Mouse (Mus musculus) layer of hippocampus, postnatal 36 days (tissue): ENCODE measurements around the gene Gm26566. TPM values are rescaled to one million over a fixed set of nuclear protein-coding genes. Genes with fewer than 3 reads are reported as not detected.

ENCODE experiments used
- DNase-seq, 2 experiments: peaks; one replicate each; pipeline ENCODE4 v3.0.0; 2022
- total RNA-seq, 2 experiments: library from RNA; stranded (reverse); gene quantifications; 2 replicates each; pipeline ENCODE4 v1.2.3; 2021

Gene Gm26566
- total RNA-seq, result 1 to 10 TPM in 1 of 2 experiments, under 1 TPM in 1; 0.90 to 1.5 TPM

DNA sequence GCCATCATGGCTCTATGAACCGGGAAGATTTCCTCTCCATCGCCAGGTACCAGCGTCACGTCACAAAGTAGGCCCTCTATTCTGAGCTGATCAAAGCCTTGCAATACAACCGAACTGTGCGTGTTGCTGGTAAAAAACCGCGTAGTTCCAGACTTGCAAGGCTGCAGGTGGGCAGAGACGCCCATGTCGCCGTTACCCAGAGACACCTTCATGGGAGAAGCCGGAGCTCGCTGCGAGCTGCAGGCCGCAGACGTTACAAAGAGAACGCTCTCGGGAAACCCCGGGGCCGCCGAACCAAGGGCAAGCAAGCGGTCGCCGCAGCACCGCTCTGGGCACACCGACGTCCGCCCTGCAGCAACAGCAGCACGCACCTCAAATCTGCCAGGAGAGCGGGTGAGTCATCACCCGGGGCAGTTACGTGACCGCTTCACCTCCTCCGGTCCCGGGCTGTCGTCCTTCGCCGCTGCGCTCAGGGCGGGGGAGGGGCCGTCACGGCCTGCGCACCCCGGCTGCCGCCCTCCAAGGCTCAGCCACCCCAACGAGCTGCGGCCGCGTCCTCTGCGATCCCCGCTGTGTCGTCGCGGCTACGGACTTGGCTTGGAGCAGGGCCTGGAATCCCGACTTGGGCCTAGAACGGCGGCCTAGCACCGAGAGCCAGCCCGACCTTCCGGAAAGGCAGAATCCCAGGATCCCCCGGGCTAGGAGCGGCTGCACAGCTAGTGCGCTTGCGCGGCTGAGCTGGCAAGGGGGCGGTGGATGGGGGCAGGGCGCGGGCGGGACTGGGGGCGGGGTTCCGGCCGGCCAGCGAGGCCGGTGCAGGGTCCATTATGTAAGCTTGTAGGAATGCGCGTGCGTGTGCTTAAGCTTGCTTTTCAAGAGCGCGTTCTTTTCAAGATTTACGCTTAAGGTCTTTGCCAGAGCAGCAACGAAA, at the start of gene Gm26566, which contains the start of gene Klhl9:
Gm26566 (plus strand) TSS at position 15 of the 931 bp plus-strand sequence.
Klhl9 (minus strand) TSS at position 675 of the 931 bp plus-strand sequence.
- peak; percentile 86 to 89 for DNase-seq

DNA sequence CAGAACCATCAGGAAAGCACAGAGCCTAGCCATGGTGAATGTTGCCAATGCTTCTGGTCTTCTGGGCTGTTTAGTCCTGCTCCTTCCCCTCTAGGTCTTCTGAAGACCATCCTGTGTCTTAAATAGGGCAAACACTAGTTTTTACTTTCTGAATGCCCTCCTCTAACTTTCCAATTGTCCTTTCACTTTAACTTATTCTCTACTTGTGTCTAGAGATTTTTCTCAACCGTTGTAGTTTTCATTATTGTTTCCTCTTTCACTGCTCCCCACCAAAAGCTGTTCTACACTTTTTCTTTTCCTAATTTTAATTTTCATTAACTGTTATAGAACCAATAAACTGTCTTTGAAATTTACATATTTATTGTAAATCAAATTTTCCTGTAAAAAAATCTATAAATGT, 44.8 kb upstream of the Gm26566 start, which contains the start of gene Ifna16:
Ifna16 (minus strand) TSS at position 101 of the 400 bp plus-strand sequence.
- DNase-seq, result no peak

DNA sequence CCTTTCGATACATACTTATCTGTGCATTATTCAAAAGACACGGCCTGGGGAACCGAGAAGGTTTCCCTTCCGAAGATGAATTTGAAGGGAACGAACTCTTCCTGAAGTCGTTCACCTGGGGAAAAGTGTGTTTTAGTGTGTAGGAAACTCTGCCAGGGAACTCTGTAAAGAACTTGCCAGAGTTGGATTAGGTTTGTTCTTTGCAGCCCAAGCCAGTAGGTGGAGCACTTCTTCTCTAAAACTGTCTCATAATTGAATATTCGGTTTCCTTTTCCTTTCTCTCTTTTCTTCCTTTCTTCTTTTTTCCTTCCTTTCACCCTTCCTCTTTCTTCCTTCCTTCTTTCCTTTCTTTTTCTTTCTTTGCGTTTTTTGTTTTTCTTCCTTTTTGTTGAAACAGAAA, 41.2 kb upstream of the Gm26566 start:
- DNase-seq, result no peak

DNA sequence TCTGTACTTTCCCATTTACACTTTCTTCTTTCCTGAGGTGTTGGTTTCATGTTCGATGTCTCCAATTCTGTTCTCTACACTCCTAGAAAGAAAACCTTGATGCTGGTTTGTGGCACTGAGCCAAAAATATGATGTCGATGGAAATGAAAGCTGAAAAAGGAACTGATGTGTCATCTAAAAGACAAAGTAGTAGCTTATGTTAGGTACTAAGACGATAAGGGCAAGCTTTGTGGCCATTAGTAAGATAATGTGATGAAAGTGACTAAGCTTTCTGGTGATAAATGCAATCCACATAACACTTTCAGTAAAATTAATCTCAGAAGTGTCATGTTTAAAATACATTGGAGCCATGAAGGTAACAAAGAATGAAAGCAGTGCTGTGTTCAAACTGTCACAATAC, 40.3 kb upstream of the Gm26566 start:
- DNase-seq, result no peak

DNA sequence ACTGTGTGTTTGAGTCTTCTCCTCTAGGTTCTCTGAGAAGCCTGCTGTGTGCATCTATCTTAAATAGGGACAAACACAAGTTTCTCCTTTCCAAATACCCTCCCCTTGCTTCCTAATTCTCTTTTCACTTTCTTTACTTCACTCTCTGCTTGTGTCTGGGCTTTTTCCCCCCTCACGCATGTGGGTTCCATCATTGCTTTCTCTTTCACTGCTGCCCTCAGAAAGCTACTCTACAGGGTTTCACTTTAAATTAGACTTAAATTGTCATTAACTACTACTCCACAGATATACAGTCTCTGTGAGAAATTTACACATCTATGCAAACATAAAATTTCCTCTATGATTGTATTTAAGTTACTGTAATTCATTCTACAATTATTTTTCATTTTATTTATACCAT, 37.8 kb upstream of the Gm26566 start, which contains the start of gene Ifna2:
Ifna2 (minus strand) TSS at position 101 of the 400 bp plus-strand sequence.
- DNase-seq, result no peak

DNA sequence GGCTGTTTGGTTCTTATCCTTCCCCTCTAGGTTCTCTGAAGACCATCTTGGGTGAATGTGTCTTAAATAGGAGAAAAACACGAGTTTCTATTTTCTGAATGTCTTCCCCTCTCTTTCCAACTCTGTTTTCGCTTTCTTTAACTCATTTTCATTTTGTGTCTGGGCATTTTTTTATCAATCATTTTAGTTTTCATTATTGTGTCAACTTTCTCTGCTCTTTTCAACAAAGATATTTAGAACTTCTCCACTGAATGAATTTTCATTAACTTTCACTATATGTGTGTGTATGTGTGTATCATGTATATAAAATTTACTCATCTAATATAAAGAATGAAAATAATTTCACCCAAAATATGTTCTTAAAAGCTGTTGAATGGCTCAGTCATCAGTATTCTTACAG, 30.3 kb upstream of the Gm26566 start, which contains the start of gene Ifnab:
Ifnab (minus strand) TSS at position 101 of the 400 bp plus-strand sequence.
- DNase-seq, result no peak

DNA sequence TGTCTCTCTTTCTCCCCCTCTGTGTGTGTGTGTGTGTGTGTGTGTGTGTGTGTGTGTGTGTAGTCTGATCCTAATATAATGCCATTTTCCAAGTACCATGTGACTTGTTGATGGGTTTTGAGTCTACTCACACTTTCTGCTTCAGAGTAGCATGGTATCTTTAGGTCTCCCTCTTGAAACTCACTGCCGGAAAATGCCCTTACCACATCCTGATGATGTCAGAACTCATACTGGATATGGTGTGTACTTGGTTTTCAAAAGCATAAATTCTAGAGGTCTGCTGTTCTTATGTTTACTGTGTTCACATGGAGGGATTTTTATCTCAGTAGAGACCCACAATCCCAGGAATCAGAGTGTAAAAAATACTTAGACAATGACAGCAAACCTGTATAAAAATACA, 29.1 kb upstream of the Gm26566 start:
- no peak for DNase-seq

DNA sequence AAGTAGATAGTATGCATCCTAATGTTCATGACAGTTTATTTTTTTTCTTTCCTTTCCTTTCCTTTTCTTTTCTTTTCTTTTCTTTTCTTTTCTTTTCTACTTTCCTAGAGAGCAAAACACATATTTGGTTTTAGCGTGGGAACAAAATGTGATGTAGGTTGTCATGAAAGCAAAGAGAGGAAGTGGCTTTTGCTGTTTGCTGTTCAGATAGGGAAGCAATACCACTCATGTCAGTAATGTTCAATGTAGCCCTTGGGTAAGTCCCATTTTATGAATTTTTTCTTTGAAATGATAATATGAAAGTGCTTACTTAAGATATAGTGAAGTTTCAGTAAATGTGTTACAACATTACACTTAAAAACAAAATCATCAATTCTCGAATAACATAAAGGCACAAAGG, 28.2 kb upstream of the Gm26566 start:
- DNase-seq, result no peak

DNA sequence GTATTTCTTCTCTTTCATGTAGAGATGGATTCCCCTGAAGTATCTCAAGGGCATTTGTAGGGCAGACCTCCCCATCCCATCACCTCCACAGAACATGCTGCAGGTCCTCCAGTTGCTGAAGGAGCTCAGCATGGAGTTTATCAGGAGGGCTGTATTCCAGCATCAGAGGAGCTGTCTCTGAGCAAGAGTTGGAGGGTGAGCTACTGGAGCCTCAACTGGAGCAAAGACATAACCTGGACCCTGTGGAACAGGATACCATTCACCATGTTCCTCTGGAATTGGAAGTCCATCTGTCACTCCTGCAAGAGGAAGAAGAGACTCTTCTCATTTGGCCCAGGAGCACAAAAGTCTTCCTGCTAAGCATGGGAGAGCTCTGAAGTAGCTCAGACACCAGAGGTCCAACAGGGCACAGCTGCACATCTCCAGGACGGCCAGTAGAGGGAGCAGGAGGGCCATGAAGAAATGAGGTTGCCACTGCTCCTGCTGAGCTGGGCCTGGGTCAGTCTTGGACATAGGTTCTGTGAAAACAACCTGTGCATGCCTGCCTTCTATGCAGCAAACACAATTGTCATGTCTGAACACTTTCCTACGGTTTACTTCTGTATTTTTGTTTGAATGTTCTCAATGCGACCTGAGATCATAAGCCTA, 25.2 kb upstream of the Gm26566 start:
- peak; percentile 48 to 67 for DNase-seq

DNA sequence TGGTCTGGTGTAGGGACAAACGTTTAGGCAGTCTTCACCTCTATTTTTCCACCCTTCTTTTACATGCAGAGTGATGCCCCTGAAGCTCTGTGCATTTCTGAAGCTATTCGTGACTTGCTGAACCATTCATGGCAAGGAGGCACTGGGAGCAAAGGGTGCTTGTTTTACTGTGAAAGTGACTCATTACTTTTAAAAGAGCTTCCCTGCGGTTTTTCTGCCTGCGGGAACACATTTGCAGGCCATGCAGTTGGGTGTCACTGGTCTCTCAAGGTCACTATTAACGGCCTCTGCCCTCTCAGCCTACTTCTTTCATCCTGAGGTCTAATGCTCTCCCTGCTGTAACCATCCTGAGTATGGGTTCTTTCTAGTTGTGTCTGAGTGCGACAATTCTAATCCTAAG, 24.5 kb upstream of the Gm26566 start:
- no peak for DNase-seq

DNA sequence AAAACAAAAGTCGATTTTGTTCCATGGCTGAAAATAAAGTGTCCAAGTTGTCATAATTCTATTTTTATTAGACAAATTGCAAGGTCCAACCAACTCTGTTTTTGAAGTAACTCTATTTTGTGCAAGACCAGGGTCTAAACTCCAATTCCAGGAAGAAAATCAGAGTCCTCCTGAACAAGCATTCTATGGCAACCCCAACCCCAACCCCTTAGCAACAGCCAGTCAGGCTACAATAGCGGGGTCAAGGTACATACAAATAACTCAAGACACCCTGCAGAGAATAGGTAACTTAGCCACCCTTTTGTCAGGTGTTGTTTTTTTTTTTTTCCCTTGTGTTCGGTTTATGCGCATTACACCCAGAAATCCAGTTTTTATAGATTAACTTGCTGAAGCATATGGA, 23.9 kb upstream of the Gm26566 start:
- DNase-seq, result no peak

DNA sequence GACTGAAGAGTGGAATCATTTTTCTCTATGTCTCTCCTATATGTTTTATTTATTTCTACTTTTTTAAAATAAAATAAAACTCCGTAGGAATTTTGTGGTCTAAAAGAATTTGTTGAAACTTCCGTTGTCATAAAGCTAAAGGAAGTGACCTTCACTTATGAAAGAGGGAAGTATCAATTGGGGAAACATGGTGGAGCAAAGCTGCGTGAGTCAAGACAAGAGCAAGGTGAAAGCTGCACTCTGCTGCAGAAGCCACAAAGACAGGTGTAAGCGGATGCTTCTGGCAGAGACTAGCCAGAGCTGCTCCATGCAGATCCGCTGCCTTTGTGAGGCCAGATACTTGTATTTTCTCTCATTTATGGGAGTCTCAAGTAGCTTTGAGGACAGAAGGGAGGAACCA, 22.8 kb upstream of the Gm26566 start:
- DNase-seq, result no peak

DNA sequence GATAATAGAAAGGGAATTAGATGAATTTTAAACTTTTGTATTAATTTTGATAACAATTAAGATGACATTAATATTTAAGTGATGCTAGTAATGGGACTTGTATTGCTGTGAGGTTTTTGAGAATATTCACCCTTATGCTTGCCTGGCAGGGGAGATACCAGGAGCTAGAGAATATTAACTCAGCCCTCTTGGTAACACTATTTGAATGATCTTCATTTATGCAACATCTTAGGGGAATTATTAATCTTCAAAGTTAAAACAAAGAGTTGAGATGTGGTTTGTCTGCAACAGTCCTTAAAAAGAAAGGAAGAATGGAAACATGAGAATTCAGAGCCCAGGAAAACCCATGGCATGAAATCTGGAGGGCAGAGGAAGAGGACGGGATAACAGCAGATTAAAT, 22.3 kb upstream of the Gm26566 start:
- DNase-seq, result no peak

DNA sequence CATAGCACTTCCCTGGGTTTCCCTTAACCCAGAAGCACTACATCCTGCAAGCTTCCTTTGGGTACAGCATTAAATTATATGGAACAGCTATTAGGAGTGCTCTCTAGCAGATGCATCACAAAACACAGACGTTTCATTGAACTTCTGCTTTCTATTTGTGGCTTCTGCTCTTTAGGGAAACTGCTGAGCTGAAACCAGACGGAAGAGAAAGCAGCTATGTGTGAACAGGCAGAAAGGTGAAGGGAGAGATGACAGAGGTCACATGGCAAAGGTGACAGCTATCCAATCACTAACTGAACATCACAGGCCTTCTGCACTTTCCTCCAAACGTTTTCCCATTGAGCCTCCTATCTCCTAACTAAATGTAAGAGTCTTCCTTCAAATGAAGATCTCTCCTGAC, 15.7 kb upstream of the Gm26566 start:
- no peak for DNase-seq

DNA sequence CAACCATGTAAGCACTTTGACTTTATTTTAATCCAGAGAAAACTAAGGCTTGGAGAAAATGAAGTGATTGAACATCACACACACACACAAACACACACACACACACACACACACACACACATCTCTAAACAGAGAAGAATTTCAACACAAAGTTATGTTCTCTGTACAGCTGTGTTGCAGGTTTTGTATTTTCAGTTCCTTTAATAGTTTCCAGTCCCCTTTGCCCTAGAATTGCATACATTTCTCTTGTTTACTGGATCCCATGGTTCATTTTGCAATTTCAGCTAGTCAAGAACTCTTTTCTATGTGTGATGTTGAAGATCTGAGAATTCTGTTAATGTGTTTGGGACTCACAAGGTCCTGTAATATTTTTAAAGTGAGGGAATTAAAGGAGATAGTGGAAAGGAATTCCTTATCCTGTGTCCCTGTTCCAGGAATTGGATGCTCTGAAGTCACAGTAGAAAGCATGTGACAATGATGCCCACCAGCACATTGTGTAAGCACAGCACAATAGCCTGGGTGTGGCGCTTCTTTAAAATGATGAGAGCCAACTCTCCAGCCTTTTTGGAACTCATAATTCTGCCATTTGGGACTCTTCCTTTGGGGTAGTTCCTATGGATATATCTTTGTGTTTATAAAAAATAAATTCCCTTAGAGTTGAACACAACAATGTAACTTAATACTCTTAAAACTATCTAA, 14.3 kb upstream of the Gm26566 start:
- no peak for DNase-seq

DNA sequence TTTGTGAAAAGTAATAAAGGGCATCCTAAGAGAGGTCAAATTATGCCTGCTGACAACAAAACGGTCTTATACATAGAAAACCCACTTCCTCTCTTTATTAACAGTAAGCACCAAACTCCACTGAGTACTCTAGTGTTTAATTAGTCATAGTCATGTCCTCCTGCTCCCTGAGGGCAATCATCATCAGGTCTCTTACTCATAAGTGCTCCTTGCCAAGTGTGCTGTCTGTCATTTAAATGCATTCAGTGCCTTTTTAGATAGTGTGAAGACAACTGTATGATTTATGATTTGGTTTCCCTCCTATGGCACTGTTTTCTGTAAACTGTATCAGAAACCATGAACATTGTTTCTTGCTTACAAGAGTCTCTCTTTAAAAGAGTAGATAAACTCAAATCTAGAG, 7.3 kb upstream of the Gm26566 start:
- no peak for DNase-seq

DNA sequence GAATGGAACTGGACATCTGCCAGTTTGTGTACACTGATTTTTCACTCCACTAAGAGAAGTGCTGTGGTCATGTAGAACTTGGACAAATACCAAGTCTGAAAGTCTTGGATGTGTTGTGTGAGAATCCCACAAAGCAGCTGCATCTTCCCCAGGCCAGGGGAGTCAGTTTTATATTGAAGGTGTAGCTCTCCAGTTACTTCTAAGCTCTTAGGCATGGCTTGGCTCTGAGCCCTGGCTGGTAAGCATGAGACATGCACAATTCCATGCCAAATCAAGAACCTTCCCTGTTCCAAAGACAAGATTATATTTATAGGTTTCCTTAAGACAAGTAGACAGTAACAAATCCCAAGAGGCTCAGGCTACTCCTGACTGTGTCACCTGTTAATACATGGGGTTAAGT, 6.5 kb upstream of the Gm26566 start:
- no peak for DNase-seq

DNA sequence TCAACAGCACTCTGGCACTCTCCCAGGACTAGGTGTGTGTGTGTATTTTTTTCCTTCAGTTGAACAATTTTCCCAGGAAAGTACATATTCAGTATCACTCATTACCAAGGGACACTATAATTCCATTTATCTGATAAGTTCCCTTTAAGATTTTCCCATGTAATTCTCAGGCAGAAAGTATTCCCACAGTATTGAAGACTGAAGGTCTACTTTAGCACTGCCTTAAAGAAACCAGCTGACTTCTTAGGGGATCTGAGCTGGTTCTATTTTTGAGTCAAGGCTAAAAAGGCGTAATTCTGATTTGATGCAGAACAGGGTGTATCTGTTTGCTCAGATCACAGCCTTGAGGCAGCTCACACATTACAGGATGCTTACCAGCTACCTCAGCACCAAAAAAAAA, 2.9 kb upstream of the Gm26566 start:
- DNase-seq, result no peak

DNA sequence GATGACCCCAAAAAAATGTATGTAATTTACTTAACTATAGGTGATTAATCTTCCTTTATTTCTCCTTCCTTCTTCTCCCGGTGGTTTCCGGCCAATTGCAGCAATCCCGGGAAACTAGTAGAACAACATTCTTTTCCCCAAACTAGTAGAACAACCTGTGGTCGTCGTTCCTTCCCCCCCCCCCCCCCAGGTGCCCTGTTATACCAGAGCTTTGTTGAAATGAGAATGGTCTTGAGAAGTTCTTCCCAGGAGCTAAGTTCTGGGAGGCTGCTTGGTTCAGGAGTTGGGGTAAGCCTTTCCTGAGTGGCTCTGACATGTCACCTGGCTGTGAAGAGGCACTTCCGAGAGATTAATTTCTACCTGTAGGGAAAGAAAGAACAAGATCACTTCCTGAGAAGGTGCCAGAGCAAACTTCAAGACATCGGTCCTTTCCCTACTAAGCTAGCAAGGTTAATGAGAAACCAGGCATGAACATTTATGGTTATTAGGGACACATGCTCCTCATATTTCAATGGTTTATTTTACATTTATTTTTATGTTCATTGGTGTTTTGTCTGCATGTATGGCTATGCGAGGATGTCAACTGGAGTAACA, 2.0 kb downstream of the Gm26566 start:
- no peak for DNase-seq

DNA sequence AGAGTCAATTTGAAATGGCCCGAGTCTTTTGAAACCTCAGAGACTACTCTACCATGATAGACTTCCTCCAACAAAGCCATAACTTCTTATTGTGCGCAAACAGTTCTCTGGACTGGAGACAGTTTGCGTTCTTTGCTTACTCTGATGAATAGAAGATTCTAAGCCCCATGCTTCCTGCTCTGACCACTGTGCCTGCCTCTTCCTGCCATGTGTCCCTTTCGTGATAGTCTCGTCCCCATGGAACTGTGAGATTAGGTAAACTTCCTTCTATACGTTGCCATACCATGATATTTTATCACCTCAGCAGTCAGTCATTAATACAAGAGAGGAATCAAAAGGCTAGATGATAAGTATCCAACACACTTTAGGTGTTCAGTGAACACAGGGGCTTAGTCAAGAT, 5.1 kb downstream of the Gm26566 start:
- DNase-seq, result no peak

DNA sequence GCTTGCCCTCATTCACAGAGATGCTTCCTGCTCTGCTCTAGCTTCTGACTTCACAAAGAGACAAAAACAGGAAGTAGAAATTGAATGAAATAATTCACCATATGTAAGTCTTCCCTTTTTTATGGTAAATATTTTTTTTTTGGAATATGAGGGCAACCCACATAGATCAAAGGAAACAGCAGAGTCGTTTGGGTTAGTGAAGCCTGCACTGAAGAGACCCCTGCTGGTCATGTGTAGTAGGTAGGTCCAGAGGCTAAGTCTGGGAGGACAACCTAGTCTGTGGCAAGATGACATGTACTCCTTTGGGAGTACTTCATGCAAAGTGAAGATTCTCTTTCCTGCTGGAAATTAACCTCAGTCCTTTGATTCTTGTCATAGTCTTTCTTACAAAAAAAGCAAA, 5.7 kb downstream of the Gm26566 start:
- no peak for DNase-seq

DNA sequence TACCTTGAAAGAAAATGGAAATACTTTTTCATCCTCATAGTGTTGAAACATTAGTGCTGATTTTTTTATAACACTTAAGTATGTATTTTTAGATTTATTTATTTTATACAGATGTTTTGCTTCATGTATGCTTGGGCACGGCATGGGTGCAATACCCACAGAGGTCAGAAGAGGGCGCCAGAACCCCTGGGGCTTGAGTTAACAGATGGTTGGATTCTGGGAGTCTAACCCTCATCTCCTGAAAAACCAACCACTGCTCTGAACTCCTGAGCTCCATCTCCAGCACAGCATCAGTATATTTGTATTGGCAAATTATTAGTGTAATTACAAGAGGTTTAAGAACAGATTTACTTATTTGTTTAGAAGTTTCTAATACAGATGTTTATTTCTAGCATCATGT, 16.9 kb downstream of the Gm26566 start:
- no peak for DNase-seq

DNA sequence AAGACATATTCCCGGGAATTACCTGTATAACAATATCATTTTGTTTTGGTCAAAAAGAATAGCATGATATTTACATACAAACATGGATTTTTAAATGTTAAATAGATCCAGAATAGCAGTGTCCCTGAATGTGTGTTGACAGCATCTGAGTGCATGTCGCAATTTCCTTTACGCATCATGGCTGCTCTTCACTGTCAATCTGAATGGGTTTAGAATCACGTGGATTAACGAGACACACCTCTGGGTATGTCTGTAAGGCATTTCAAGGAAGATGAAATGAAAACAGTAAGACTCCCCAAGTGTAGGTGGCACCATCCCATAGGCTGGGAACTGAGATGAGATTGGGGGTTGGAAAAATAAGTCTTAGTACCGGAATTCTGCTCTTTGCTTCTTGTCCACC, 17.4 kb downstream of the Gm26566 start:
- no peak for DNase-seq
